Comparison of ENCODE assay signal across 19 mouse cellular contexts in genomic region chr15:98733976-98734566, GRCm38 (mm10). TPM values are rescaled to one million over a fixed set of nuclear protein-coding genes. Genes with fewer than 3 reads are reported as not detected.
A peak's percentile ranks its signal among the peaks of the same experiment; 100 is the strongest.
DNase-seq lines count a peak whose midpoint lies in the region; ATAC-seq lines count a peak whose summit lies in the region.
"Had no signal": no experiment of that assay in that cellular context is flagged by ENCODE, and none has a peak within 500 bp of the region (broad histone marks: within the 10 kb centered on the region; RNA-seq: fewer than 3 reads in every experiment).

No protein-coding gene starts in this region.

- H3K9ac ChIP-seq in embryonic facial prominence, embryonic 14.5 days (ENCODE audit: low read depth, low read length): no peak overlapping the region
- no peak overlapping the region for H3K9ac ChIP-seq in kidney, embryonic 15.5 days
- H3K9ac ChIP-seq in liver, embryonic 15.5 days: no peak overlapping the region
- H3K9ac ChIP-seq: liver, embryonic 14.5 days; midbrain, embryonic 13.5 days had no signal

- DNase-seq in kidney, adult 18-20 months: peak; percentile 23
- DNase-seq in kidney, adult 11 months: no peak
- no peak for DNase-seq in embryonic facial prominence, embryonic 14.5 days (ENCODE audit: low spot score)
- DNase-seq in left cerebral cortex, adult 18-20 months (ENCODE audit: low spot score in 2 of 2): no peak
- DNase-seq in thymus, postnatal 36 days: no peak
- no peak for DNase-seq in urinary bladder, postnatal 25 days (ENCODE audit: low spot score)
- DNase-seq: adrenal gland, adult 2 months; cerebellum, adult 9-11 months; gastrocnemius, postnatal 25 days; layer of hippocampus, adult 9-11 months; lung, postnatal 36 days had no signal

- H3K4me3 ChIP-seq in embryonic facial prominence, embryonic 14.5 days (ENCODE audit: low read depth, low read length): no peak overlapping the region
- H3K4me3 ChIP-seq in kidney, embryonic 15.5 days (replicated peaks): no peak overlapping the region
- H3K4me3 ChIP-seq in liver, embryonic 15.5 days (replicated peaks): no peak overlapping the region
- H3K4me3 ChIP-seq: midbrain, embryonic 13.5 days had no signal

- no peak overlapping the region for H3K4me2 ChIP-seq in embryonic facial prominence, embryonic 14.5 days (ENCODE audit: low read depth, low read length)
- H3K4me2 ChIP-seq in kidney, embryonic 15.5 days: no peak overlapping the region
- H3K4me2 ChIP-seq in liver, embryonic 15.5 days: no peak overlapping the region
- H3K4me2 ChIP-seq: midbrain, embryonic 13.5 days had no signal

- no peaks in the 10 kb centered on the region for H3K4me1 ChIP-seq in embryonic facial prominence, embryonic 14.5 days (ENCODE audit: control insufficient read depth, insufficient read depth, low read length)
- H3K4me1 ChIP-seq in kidney, embryonic 15.5 days: peaks cover 16% of the 10 kb centered on the region; the same call in 1 of the 2 replicates
- H3K4me1 ChIP-seq in liver, embryonic 15.5 days (replicated peaks): peaks cover 42% of the 10 kb centered on the region
- H3K4me1 ChIP-seq: midbrain, embryonic 13.5 days had no signal

- H3K9me3 ChIP-seq in embryonic facial prominence, embryonic 14.5 days (ENCODE audit: control insufficient read depth, low read length): no peaks in the 10 kb centered on the region
- no peaks in the 10 kb centered on the region for H3K9me3 ChIP-seq in kidney, embryonic 15.5 days (replicated peaks)
- no peaks in the 10 kb centered on the region for H3K9me3 ChIP-seq in liver, embryonic 15.5 days (replicated peaks)
- H3K9me3 ChIP-seq: midbrain, embryonic 13.5 days had no signal

- WGBS in embryonic facial prominence, embryonic 14.5 days: 72% methylated on average over 5 of the region's 5 CpGs
- WGBS in kidney, embryonic 15.5 days: 78% methylated on average over 5 of the region's 5 CpGs
- WGBS in liver, embryonic 15.5 days (ENCODE audit: insufficient replicate concordance): 61% methylated on average over 5 of the region's 5 CpGs

- peaks cover 45% of the 10 kb centered on the region for H3K36me3 ChIP-seq in embryonic facial prominence, embryonic 14.5 days (ENCODE audit: control insufficient read depth, insufficient read depth, low read length)
- peaks cover 40% of the 10 kb centered on the region for H3K36me3 ChIP-seq in kidney, embryonic 15.5 days
- peaks cover under 1% of the 10 kb centered on the region; the same call in 1 of the 2 replicates for H3K36me3 ChIP-seq in liver, embryonic 15.5 days (replicated peaks)

- H3K27me3 ChIP-seq in embryonic facial prominence, embryonic 14.5 days (replicated peaks; ENCODE audit: control insufficient read depth, insufficient read depth, low read length): no peaks in the 10 kb centered on the region
- H3K27me3 ChIP-seq in kidney, embryonic 15.5 days: no peaks in the 10 kb centered on the region
- H3K27me3 ChIP-seq in liver, embryonic 15.5 days: peaks cover 12% of the 10 kb centered on the region

- no peak for ATAC-seq in embryonic facial prominence, embryonic 14.5 days (ENCODE audit: low read depth)
- no peak for ATAC-seq in kidney, embryonic 15.5 days (replicated peaks; ENCODE audit: low FRiP score)
- 0 out of 2 replicates have a peak, but pooled peaks have one; percentile 7 for ATAC-seq in liver, embryonic 15.5 days (ENCODE audit: insufficient read depth)
- ATAC-seq: inflammation-experienced regulatory T-cells, adult 6 months; midbrain, embryonic 13.5 days had no signal

- 0 out of 2 replicates have a peak overlapping the region, but pooled peaks have one; percentile 21 for H3K27ac ChIP-seq in embryonic facial prominence, embryonic 14.5 days (replicated peaks; ENCODE audit: low read depth, low read length)
- H3K27ac ChIP-seq in kidney, embryonic 15.5 days: peak overlapping the region; percentile 52; the same call in 1 of the 2 replicates
- peak overlapping the region; percentile 51 for H3K27ac ChIP-seq in liver, embryonic 15.5 days (replicated peaks)
- H3K27ac ChIP-seq: liver, embryonic 14.5 days; midbrain, embryonic 13.5 days had no signal

RNA-seq across cellular contexts. Expression of gene Fkbp11, which starts 6.1 kb away (rescaled TPM):
- 88.8 and 108 TPM in 2 replicates for polyA plus RNA-seq in embryonic facial prominence, embryonic 14.5 days (2014; fragmentation: Nextera tagmentation; extraction: Ambion mirVana)
- 40.3 and 40.5 TPM in 2 replicates for polyA plus RNA-seq in kidney, embryonic 15.5 days (2015; fragmentation: Nextera tagmentation; extraction: Ambion mirVana)
- 156 and 176 TPM in 2 replicates for polyA plus RNA-seq in liver, embryonic 15.5 days (2015; fragmentation: Nextera tagmentation; extraction: Ambion mirVana)
- total RNA-seq in left cerebral cortex, adult 18-20 months (2021): 1 to 10 TPM; 1.9 to 2.6 TPM

RNA-seq across cellular contexts. Expression of gene Ccdc65, which starts 26.1 kb away (rescaled TPM):
- polyA plus RNA-seq in embryonic facial prominence, embryonic 14.5 days (2014; fragmentation: Nextera tagmentation; extraction: Ambion mirVana): 1.7 and 3.9 TPM in 2 replicates
- 0.73 and 1.1 TPM in 2 replicates for polyA plus RNA-seq in kidney, embryonic 15.5 days (2015; fragmentation: Nextera tagmentation; extraction: Ambion mirVana)
- not detected in 2 replicates for polyA plus RNA-seq in liver, embryonic 15.5 days (2015; fragmentation: Nextera tagmentation; extraction: Ambion mirVana)
- total RNA-seq in left cerebral cortex, adult 18-20 months (2021): 10 to 100 TPM in 1 of 2 experiments, 1 to 10 TPM in 1; 9.5 to 10.5 TPM
- total RNA-seq: gastrocnemius, postnatal 25 days; hematopoietic stem cell, adult 5-6 weeks had no signal
- polyA plus RNA-seq: inflammation-experienced regulatory T-cells, adult 6 months; spleen, adult 2 months had no signal

RNA-seq across cellular contexts. Expression of gene Arf3, which starts 28.9 kb away (rescaled TPM):
- 33.9 and 34.8 TPM in 2 replicates for polyA plus RNA-seq in embryonic facial prominence, embryonic 14.5 days (2014; fragmentation: Nextera tagmentation; extraction: Ambion mirVana)
- polyA plus RNA-seq in kidney, embryonic 15.5 days (2015; fragmentation: Nextera tagmentation; extraction: Ambion mirVana): 51.9 and 55.6 TPM in 2 replicates
- 11.7 and 14.3 TPM in 2 replicates for polyA plus RNA-seq in liver, embryonic 15.5 days (2015; fragmentation: Nextera tagmentation; extraction: Ambion mirVana)
- 100 to 1,000 TPM; 724 to 773 TPM for total RNA-seq in left cerebral cortex, adult 18-20 months (2021)

RNA-seq across cellular contexts. Expression of gene Wnt10b, which starts 43.9 kb away (rescaled TPM):
- 4.1 and 4.3 TPM in 2 replicates for polyA plus RNA-seq in embryonic facial prominence, embryonic 14.5 days (2014; fragmentation: Nextera tagmentation; extraction: Ambion mirVana)
- polyA plus RNA-seq in kidney, embryonic 15.5 days (2015; fragmentation: Nextera tagmentation; extraction: Ambion mirVana): 0.12 and 0.31 TPM in 2 replicates
- polyA plus RNA-seq in liver, embryonic 15.5 days (2015; fragmentation: Nextera tagmentation; extraction: Ambion mirVana): not detected in 2 replicates
- 1 to 10 TPM in 1 of 2 experiments, under 1 TPM in 1; 0.63 to 1.1 TPM for total RNA-seq in left cerebral cortex, adult 18-20 months (2021)

RNA-seq across cellular contexts. Expression of gene Wnt1, which starts 55.6 kb away (rescaled TPM):
- polyA plus RNA-seq in embryonic facial prominence, embryonic 14.5 days (2014; fragmentation: Nextera tagmentation; extraction: Ambion mirVana): 0.10 TPM in 1 of 2 replicates, not detected in the other
- polyA plus RNA-seq in kidney, embryonic 15.5 days (2015; fragmentation: Nextera tagmentation; extraction: Ambion mirVana): 0.06 TPM in 1 of 2 replicates, not detected in the other
- not detected in 2 replicates for polyA plus RNA-seq in liver, embryonic 15.5 days (2015; fragmentation: Nextera tagmentation; extraction: Ambion mirVana)
- not detected for total RNA-seq in left cerebral cortex, adult 18-20 months (2021)
- total RNA-seq: adrenal gland, adult 2 months; gastrocnemius, postnatal 25 days; hematopoietic stem cell, adult 5-6 weeks; left cerebral cortex, postnatal 10 days had no signal
- polyA plus RNA-seq: liver, embryonic 14.5 days; spleen, adult 2 months had no signal
